Mouse (Mus musculus): ENCODE results near the gene Ctsa.
"Not testable (repeated sequence)": the region's sequence is repeated elsewhere in the genome, so short reads cannot be mapped to it uniquely, and the experiment has no call there.

Gene Ctsa

GRCm38 (mm10) chr2:164832748-164833301 lies at the start of gene Ctsa:
Gene Ctsa, plus strand, starts transcription at chr2:164832873.
- DNase-seq (ENCODE audit: low read depth, low spot score), result peak; percentile 69

GRCm38 (mm10) chr2:164783926-164784581 lies 48.6 kb upstream of the Ctsa start:
- no peak for DNase-seq (ENCODE audit: low read depth, low spot score)

GRCm38 (mm10) chr2:164784869-164785420 lies 47.7 kb upstream of the Ctsa start:
- no peak for DNase-seq (ENCODE audit: low read depth, low spot score)

- DNase-seq (ENCODE audit: low read depth, low spot score), result peak; percentile 96
These were observed 46.9 kb upstream of the Ctsa start, which contains the start of gene Snx21 for GRCm38 (mm10) chr2:164785481-164786387. Gene Snx21, plus strand, starts transcription at chr2:164785823.

DNA sequence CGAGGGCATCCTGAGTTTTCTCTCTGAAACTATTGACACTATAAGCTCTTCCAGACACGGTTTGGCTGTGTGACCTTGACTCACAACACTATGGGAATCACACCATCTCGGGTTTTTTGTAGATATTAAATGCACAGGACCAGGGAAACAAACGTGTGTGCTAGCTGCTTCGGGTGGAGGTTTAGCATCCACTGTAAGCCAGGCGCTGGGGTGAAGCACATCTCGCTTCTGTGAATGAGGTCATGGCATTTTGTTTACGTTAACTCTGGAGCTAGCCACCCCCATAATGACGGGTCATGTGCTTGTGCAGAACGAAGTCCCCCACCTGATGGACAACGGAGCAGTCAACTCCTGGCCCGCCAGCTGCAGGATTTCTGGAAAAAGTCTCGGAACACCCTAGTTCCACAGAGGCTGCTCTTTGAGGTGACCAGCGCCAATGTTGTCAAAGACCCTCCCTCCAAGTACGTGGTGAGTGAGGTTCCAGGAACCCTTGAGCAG lies 46.2 kb upstream of the Ctsa start:
- DNase-seq (ENCODE audit: low read depth, low spot score), result no peak

- no peak for DNase-seq (ENCODE audit: low read depth, low spot score)
These were observed 45.6 kb upstream of the Ctsa start for GRCm38 (mm10) chr2:164787032-164787431.

DNA sequence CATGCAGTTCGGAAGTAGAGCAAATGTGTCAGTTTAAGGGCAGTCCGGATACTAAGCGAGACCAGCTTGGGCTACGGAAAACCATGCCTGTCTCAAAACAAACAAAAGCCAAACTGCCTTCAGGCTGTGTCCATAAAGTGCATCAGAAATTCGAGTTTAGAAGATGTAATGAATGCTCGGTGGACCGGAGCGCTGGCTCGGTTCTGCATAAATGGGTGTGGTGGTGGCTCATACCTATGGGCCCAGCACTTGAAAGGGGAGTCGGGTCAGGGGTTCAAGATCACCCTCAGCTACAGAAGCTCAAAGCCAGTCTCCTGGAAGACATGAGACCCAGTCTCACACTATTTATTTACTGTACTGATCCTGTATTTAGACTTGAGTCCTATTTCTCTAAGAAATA lies 44.9 kb upstream of the Ctsa start:
- DNase-seq (ENCODE audit: low read depth, low spot score), result no peak

DNA sequence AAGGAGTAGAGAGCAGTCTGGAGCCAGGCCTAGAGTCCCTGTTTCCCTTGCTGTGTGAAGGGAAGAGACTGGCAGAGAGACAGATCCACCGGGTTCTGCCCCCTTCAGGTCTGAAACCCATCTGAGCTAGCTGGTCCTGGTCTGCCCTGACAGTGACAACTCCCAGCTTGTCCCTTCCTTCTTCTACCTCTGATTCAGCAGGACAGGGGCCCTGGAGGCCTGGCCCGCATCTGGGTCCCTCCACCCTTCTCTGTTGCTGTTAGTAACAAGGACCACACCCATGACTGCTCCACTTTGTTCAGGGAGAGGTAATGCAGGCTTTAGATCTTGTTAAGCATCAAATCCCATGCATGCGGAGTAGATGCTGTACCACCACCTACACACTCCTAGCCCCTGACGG lies 44.3 kb upstream of the Ctsa start:
- no peak for DNase-seq (ENCODE audit: low read depth, low spot score)

DNA sequence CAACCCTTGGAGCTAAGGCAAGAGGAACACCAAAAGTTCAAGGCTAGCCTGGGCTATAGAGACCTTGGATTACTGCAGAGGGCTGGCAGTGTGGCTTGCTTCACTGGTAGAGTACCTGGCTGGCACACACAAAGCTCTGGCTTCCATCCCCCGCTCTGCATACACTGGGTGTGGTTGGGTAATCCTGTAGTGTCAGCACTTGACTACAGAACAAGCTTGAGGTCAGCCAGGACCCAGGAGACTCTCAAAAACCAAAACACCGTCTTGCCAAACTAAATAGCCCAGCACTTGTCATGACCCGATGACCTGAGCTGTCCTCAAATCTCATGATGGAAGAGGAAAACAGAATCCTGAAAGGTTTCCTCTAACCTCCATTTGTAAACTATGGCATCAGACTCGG lies 42.2 kb upstream of the Ctsa start:
- DNase-seq (ENCODE audit: low read depth, low spot score), result no peak

GRCm38 (mm10) chr2:164791841-164792261 lies 40.8 kb upstream of the Ctsa start:
- DNase-seq (ENCODE audit: low read depth, low spot score), result no peak

DNA sequence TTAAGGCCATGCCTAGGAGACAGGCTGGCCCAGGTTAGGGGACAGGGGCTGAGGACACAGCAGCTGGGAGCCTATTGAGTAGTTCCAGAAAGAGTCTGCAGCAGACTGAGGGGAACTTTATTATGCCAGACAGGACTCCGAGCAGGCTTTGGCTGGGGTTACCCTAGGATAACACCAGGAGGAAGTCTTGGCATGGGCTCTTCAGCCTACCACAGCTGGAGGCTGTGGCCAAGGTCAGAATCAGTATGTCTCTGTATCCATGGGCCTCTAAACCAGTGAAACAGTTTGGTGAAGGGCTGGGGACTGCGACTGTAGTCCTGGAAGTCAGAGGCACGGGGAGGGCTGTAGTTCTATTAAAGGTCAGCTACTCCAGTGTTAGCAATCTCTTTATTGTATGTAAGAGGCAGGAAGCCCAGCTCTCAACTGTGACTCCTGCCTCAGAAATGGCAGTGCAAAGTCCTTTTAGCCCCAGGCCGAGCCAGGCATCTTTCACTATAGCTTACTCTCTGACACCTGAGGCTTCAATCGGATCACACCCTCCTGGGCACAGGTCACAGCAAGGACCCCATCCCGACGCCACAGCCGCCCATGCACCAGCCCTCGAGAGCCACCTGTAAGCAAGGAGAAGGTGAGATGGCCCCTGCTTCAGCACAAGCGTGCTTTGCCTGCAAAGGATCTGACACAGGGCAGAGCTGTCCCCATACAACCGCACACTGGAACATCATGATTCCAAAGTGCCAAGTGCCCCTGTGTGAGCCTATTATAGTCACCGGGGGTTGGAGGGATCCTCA lies 40.1 kb upstream of the Ctsa start:
- no peak for DNase-seq (ENCODE audit: low read depth, low spot score)

GRCm38 (mm10) chr2:164793236-164793635 lies 39.4 kb upstream of the Ctsa start:
- DNase-seq (ENCODE audit: low read depth, low spot score), result no peak

DNA sequence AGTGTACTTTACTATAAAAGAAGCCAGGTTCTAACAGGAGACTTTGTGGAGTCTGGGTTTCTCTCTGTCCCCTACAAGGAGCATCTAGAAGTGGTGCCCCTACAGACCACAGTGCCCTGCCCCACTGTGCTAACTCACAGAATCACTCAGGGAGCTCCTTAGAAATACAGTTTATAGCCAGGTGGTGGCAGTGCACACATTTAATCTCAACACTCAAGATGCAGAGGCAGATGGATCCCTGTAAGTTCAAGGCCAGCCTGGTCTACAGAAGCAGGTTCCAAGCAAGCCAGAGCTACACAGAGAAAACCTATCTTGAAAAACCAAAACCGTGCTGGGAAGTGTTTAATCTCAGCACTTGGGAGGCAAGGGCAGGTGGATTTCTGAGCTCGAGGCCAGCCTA lies 38.9 kb upstream of the Ctsa start:
- DNase-seq (ENCODE audit: low read depth, low spot score), result no peak

DNA sequence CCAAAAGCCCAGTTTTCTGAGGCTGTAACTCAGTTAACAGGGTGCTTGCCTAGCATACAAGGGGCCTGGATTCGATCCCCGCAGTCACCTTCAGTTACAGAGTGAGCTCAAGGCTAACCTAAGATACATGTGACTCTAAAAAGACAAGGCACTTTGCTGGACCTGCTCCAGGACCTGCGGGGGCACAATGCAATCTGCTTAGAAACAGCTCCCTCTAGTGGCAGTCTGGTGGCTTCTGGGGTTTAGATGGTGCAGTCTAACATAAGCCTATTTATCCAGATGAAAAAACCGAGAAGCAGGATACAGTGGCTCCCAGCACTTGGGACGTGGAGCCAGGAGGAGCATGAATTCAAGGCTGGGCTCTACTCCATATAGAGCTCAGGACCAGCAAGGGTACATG lies 38.4 kb upstream of the Ctsa start:
- peak; percentile 85 for DNase-seq (ENCODE audit: low read depth, low spot score)

DNA sequence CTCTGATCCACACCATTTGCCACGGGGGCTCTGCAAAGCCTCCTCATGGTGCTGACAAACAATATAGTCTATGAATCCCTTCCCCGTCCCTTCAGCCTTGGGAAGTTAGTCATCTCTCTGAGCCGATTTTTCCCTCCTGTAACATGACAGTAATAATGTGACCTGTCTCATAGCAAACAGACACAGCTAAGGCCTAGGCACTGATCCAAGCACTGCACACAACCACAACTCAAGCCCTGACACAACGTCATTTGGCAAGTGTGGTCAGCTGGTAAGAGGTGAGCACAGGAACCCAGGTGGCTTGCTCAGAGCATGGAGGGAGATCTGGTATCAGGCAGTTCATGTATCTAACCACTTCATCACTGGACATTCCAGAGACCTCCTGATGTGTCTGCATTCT lies 36.8 kb upstream of the Ctsa start:
- no peak for DNase-seq (ENCODE audit: low read depth, low spot score)

GRCm38 (mm10) chr2:164798554-164798953 lies 34.1 kb upstream of the Ctsa start:
- not testable (repeated sequence) for DNase-seq (ENCODE audit: low read depth, low spot score)

DNA sequence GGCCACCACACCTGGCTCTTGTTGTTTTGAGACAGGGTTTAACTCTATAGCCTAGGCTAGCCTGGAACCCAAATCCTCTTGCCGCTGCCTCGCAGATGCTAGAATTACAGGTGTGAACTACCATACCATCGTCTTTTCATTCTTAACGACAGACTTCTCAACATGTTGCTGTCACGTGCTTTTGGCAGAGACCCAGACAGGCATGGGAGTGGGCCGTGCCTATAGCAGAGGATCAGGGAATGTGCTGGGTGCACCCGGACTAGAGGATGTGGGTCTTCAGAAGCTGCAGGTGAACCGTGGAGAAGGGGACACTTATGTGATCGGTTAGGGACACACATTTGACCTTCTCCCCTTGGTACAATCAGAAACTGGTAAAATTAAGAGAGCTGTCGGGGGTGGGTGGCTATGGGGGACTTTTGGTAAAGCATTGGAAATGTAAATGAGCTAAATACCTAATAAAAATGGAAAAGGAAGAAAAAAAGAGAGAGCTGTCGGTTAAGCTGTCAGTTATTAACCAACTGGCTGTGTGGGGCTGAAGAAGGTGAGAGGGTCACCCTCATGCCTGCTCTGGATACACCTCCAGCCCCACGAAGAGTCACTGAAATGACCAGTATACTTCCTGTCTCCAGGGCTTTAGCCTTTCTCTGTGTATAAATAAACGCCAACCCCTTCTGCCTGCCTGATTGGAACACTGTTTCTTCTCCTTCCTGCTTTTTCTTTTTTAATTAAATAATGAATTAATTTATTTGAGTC lies 32.2 kb upstream of the Ctsa start:
- no peak for DNase-seq (ENCODE audit: low read depth, low spot score)

GRCm38 (mm10) chr2:164803201-164803920 lies 29.3 kb upstream of the Ctsa start:
- DNase-seq (ENCODE audit: low read depth, low spot score), result no peak

DNA sequence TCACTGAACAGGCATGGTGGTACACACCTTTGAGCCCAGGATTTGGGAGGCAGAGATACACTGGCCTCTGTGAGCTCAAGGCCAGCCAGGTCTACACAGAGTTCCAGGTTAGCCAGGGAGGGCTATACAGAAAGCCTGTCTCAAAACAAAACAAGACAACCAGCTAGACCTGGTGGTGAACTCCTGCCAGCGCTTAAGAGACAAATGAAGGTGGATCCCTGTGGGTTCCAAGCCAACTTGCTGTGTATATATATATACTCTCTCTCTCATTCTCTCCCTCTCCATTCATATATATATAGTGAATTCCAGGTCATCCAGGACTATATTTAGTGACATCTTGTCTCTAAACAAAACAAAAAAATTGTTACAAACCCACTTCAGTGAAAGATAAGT lies 28.8 kb upstream of the Ctsa start:
- DNase-seq (ENCODE audit: low read depth, low spot score), result no peak

All from skeletal muscle tissue, adult 2 months (tissue).